Mouse (Mus musculus) megakaryocyte, embryonic 14.5 days (primary cell): ENCODE data around the gene Vwf.

Experiments used
- FLI1 ChIP-seq: IDR thresholded peaks from 2 replicates; pipeline ENCODE4 v1.6.1; 2012; ENCODE audit warnings: low read length, inconsistent platforms, mixed read lengths
- GATA1 ChIP-seq: IDR thresholded peaks from 3 replicates; pipeline ENCODE4 v1.6.1; 2012; ENCODE audit warnings: mixed read lengths, low read length, inconsistent platforms, borderline replicate concordance

- peak; percentile 65; the same call in 1 of the 3 replicates for TF ChIP-seq GATA1
- TF ChIP-seq FLI1, result peak; percentile 33; the same call in 1 of the 2 replicates
These were observed 37.1 kb downstream of the Vwf start for GRCm38 (mm10) chr6:125583666-125584065.
